Mouse (Mus musculus): ENCODE measurements around the gene Ryr2.
"Not testable (repeated sequence)": the region's sequence is repeated elsewhere in the genome, so short reads cannot be mapped to it uniquely, and the experiment has no call there.

Gene Ryr2

DNA sequence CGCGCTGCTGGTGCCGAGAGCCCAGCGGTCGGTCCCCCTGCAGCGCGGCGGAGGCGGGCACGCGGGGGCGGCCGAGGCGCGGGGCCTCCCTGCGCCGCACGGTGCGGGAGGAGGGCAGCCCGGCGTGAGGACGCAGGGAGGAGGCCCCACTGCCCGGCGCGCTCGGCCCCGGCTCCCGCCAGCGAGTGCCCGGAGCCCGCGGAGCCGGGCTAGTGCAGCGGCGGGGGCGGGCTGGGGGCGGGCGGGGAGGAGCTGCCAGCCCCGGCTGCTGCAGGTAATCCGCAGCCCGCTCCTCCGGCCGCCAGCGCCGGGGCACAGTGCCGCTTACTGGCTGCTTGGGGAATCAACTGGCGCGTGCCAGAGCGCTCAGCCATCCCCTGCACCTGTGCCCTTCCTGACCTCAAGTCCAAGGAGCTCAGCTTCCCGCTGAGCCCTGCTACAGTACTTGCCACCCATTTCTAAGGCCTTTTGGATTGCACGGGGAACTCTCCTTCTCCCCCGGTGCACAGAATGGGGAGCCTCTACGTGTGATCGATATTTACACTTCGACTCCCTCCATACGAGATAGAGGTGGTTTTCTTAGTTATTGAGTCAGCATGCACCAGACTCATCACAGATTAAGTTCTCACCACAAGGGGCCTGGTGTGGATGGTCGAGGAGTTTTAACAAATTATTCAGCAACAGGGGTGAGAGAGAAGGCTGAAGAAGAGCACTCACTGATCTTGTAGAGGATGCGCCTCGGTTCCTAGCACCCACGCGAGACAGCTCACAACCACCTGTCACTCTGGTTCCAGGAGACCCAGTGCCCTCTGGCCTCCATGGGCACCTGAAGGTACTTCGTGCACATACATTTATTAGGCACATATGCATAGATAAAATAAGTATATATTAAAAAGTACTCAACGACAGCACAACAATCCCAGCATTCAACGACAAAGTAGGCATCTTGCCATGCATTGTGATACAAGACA lies at the start of gene Ryr2:
Gene Ryr2 (minus strand): TSS at position 284 of the 971 bp plus-strand sequence.
- ATAC-seq (ENCODE audit: insufficient number of reproducible peaks, low FRiP score, low TSS enrichment) = peak; percentile 78

GRCm38 (mm10) chr13:12153922-12154321 lies 47.2 kb upstream of the Ryr2 start:
- ATAC-seq (ENCODE audit: insufficient number of reproducible peaks, low FRiP score, low TSS enrichment) = no peak

GRCm38 (mm10) chr13:12146918-12147507 lies 40.3 kb upstream of the Ryr2 start:
- ATAC-seq (ENCODE audit: insufficient number of reproducible peaks, low FRiP score, low TSS enrichment) = no peak

- ATAC-seq (ENCODE audit: insufficient number of reproducible peaks, low FRiP score, low TSS enrichment) = no peak
Measured at GRCm38 (mm10) chr13:12146402-12146801, 39.7 kb upstream of the Ryr2 start.

DNA sequence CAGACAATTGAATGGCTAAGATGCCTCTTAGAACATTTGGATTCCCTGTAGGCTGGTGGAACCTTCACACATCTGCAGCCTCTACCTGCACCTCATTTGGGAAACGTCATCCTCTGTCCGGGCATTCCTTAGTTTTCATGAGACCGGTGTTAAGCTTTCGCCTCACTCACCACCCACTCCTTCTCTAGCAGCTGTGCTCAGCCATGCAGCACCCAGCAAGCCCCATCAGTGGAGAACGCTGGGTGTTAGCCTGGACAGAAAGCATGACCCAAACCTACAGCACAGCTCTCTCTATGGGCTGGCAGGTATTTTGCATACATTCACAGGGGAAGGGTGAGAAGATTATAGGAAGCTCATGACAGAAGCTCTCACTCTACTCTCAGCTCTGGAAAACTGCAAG lies 36.6 kb upstream of the Ryr2 start:
- no peak for ATAC-seq (ENCODE audit: insufficient number of reproducible peaks, low FRiP score, low TSS enrichment)

DNA sequence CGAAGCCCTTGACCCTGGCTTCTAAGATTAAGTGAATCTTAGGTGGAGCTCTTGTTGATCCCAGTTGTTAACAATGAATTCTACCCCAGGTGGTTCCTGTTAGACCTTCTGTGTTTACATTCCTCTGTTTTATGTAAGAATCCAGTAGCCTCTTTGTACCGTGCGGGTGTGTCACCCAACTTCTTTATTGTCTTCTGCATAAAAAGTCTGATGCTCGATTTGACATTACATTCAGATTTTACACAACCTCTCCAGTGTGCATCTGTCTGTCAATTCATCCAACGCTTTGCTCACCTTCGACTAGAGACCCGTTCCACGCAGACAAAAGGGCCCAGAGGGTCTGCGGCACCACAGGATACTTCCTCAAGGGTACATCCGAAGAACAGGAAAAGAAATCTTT lies 29.7 kb upstream of the Ryr2 start:
- ATAC-seq (ENCODE audit: insufficient number of reproducible peaks, low FRiP score, low TSS enrichment) = not testable (repeated sequence)

DNA sequence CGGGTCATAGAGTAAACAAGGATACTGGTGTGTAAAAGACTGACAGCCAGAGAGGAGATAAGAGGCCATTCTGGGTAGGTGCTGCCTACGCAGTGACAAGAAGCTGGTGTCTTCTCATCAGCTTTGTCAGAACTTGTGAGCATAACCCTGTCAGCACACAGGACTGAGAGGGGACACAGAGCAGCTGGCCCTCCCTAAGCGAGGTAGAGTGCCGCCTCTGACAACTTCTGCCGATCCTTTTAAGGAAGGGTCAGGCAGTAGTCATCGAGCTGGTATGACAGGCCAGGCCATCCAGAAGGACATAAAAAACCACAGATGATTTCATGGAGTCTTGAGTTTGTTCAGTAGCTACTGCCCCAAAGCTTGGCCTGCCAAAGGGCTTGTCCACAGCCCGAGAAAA lies 26.8 kb upstream of the Ryr2 start:
- ATAC-seq (ENCODE audit: insufficient number of reproducible peaks, low FRiP score, low TSS enrichment) = no peak

GRCm38 (mm10) chr13:12132160-12132710 lies 25.5 kb upstream of the Ryr2 start:
- ATAC-seq (ENCODE audit: insufficient number of reproducible peaks, low FRiP score, low TSS enrichment) = no peak

DNA sequence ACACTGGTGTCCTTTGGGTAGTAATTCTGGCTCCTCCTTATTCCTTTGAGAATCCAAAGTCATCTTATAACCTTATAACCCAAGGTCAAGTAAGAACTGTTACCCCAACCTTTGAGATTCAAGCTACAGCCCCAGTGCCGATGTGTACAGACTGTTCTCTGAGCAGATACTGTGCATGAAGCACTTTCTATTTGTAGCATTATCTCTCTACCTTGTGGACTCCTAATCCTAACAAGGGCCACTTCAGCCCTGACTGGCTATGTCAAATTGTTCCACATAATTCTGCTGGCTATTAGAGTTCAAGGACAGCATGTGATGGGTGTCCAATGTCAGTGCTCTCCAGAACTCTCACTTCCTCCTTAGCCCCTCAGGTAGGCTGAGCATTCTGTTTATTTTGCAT lies 22.4 kb upstream of the Ryr2 start:
- ATAC-seq (ENCODE audit: insufficient number of reproducible peaks, low FRiP score, low TSS enrichment) = no peak

DNA sequence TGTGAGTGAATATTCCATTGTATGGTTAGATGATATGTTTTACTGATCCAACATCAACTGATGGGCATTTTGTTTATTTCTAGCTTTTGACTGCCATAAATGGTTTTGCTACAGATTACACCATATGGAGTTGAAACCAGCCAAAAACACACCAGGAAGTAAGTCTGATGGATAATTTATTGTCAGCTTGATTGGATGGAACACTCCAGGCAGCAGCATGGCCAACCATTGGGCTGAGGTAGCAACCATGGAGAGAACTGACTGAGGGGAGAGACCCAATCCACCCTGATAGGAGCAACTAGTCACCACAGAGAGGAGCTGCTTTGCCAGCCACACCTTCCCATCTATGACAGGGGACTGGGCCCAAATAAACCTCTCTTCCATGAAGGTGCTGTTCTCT lies 19.4 kb upstream of the Ryr2 start:
- peak; percentile 23; the same call in 1 of the 2 replicates for ATAC-seq (ENCODE audit: insufficient number of reproducible peaks, low FRiP score, low TSS enrichment)

DNA sequence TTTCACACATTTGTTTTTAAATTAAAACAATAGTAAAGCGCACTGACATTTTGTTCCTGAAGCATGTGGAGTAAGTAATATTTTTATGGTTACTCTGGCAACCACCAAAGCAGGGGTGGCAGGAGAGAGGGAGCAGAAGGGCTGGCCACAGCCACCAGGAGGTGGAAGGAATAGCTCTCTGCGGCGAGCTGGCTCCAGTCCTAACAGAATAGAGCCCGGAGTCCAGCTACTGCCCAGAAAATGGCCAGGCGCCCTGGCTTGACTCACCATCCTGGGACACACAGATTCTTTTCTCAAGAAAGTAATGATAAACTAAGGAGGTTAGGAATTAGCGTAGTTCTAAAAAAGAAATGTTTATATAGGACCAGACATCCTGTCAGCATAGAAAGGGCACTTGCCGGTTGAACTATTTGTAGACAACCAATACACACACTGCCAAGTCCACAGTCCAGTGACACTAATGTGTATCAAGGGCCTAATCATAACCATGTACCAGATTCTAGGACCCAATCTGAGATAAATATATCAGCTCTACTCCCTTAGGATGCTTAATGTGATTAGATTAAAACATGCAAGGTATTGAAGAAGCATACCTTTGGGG lies 18.3 kb upstream of the Ryr2 start:
- peak; percentile 95 for ATAC-seq (ENCODE audit: insufficient number of reproducible peaks, low FRiP score, low TSS enrichment)

DNA sequence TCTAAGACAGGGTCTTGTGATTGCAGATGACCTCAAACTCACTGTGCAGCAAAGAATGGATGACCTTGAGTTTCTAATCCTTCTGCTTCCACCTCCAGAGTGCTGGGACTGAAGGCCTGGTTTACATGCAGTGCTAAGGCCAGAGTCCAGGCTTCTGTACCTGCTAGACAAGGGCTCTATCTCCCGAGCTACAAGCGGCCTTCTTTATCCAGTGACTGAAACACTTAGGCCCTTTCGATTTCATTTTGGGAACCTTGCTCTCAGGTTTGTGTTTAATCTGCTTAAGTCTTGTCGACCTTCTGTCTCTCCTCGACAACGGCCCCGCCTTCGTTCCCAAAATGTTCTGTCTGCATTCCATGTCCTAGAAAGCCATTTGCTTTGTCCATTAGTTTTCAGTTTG lies 8.8 kb upstream of the Ryr2 start:
- ATAC-seq (ENCODE audit: insufficient number of reproducible peaks, low FRiP score, low TSS enrichment) = no peak

DNA sequence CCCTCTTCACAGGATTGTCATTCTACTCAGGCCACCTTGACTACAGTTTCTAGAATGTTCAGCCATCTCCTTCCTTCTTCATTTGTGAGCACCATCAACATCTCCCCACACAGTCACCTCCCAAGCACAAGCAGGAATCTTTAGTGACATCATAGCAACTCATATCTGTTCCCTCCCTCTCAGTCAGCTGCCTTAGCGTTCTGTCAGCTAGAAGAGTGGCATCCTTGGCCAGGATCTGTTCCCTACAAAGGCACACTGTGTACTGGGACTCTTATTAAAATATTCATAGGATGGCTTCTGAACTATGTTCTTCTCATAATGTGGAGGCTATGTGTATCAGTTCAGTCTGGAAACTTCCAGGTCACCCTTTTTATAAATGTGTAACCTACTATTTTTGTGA lies 8.1 kb upstream of the Ryr2 start:
- ATAC-seq (ENCODE audit: insufficient number of reproducible peaks, low FRiP score, low TSS enrichment) = no peak

DNA sequence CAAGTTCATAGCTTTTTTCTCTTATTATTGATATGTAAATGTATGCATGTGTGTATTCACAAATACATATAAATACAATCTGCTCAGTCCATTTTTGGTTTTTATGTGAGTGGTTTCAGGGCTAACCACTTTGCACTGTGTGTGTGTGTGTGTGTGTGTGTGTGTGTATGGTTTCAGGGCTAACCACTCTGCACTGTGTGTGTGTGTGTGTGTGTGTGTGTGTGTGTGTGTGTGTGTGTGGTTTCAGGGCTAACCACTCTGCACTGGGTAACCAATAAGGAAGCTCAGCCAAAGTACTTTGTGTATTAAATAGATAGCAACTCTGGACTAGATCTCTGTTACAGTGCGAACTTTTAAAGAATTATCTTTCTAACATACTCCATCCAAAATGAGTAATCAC lies 2.2 kb upstream of the Ryr2 start:
- no peak for ATAC-seq (ENCODE audit: insufficient number of reproducible peaks, low FRiP score, low TSS enrichment)

DNA sequence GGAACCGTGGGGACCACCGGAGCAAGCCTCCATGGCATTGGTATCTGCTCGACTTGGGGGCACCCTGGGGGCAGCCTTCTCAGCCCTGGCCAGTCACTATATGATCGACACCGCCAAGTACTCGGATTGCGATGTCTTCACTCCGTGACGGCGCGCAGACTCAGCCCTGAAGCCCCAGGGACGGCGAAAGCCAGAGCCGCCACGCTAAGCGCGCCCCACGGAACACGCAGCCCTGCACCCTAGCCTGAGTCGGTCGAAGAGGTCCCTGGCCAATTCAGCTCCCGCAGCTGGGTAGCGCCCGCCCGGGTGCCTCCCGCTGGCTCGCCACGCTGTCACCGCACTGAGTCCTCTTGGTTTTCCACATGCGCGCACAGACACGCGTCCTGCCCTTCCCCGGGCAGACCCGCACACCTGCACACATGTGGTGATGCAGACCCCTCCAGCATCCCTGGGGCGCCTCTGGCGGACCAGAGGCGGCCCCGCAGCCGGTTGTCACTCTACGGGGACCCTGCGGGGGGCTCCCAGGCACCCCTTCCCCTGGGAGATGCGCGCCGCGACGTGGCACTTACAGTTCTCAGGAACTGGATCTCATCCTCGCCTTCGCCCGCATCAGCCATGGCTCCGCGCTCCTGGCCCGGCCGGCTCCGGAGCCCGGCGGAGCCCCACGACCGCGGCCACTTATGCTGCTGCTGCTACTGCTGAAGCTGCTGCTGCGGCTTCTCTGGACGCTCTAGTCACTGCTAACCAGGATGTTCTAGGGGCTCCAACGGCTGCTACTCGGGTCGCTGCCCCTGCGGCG lies 716 bp downstream of the Ryr2 start:
- peak; percentile 33 for ATAC-seq (ENCODE audit: insufficient number of reproducible peaks, low FRiP score, low TSS enrichment)

- no peak for ATAC-seq (ENCODE audit: insufficient number of reproducible peaks, low FRiP score, low TSS enrichment)
Measured at GRCm38 (mm10) chr13:12105231-12105829, 1.4 kb downstream of the Ryr2 start.

GRCm38 (mm10) chr13:12104318-12104717 lies 2.4 kb downstream of the Ryr2 start:
- no peak for ATAC-seq (ENCODE audit: insufficient number of reproducible peaks, low FRiP score, low TSS enrichment)

DNA sequence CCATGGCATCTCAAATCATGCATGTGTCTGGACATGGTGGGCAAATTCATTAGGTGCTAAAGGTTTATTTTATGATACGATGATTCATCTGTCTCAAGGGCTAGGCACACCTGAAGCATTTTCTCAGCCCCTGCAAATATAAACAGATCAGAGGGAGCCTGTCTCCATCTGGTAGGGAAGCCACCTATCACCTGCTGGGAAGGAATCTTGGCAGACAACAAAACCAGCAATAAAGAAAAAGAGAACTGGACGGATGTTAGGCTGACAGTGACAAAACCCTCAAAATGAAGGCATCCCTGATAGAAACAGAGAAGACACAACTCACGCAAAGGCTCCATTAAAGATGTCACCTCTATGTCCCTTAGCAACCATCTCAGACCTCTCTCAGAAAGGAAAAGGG lies 3.7 kb downstream of the Ryr2 start:
- no peak for ATAC-seq (ENCODE audit: insufficient number of reproducible peaks, low FRiP score, low TSS enrichment)

DNA sequence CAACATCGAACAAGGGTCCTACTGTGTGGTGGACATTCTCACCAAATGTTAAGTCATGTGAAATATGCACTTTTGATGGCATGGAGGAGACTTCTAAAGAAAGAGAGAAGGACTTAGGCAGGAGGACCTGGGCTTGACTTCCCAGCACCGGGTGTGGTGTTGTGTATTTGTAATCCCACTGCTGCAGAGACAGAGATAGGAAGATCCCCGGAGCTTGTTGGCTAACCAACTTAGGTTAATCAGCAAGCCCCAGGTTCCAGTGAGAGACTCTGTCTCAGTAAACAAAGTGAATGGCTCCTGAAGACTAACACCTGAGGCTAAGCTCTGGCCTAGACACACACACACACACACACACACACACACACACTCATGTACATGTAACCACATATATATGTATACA lies 7.3 kb downstream of the Ryr2 start:
- ATAC-seq (ENCODE audit: insufficient number of reproducible peaks, low FRiP score, low TSS enrichment) = no peak

DNA sequence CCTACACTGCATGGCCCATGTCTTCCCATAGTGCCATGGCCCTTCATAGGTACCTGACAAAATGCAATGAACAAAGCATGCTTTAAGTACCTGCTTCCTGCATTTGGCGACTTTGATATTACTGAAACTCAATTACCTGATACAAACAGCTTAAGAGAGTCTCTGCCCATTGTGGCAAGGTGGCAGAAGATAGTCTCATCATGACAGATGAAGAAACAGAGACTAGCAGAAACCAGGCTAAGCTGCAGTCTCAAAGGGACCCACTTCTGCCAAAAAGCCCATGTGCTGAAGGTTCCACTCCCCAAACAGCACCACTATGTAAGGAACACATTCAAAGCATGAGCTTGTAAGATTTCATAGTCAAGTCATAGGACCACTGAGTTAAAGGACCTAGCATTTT lies 7.8 kb downstream of the Ryr2 start:
- ATAC-seq (ENCODE audit: insufficient number of reproducible peaks, low FRiP score, low TSS enrichment) = no peak

Data from cerebellum, adult (tissue).